Mouse (Mus musculus) Patski (cell line): Measurements from ENCODE around the gene Armh3. TPM values are rescaled to one million over a fixed set of nuclear protein-coding genes. Genes with fewer than 3 reads are reported as not detected.

Source experiments
- ATAC-seq: fragments of 100-300 bp; one replicate; pipeline ENCODE4 v1.8.0; 2021
- CTCF ChIA-PET: fragments of 350-600 bp; sonication (Branson Sonifier 250); formaldehyde crosslinking; loops from one replicate; lab custom pipeline; 2022; ENCODE audit warnings: inconsistent platforms; lab: Charles Lee
- POLR2A ChIA-PET: fragments of 350-600 bp; sonication (Branson Sonifier 250); formaldehyde crosslinking; loops from one replicate; lab custom pipeline; 2022; ENCODE audit warnings: antibody characterized with exemption, inconsistent platforms; lab: Charles Lee
- DNase-seq: peaks from one replicate; pipeline ENCODE4 v3.0.0-alpha.2; 2011; ENCODE audit warnings: low read depth, low spot score
- H3K27me3 ChIP-seq: fragments of 371-371 bp; one replicate; pipeline ENCODE4 v1.5.1; 2021
- CTCF ChIP-seq: fragments of 100-300 bp; IDR thresholded peaks from one replicate; pipeline ENCODE4 v1.5.1; 2021
- in situ Hi-C: fragments of 300-500 bp; cut with MboI; formaldehyde crosslinking; loops from 3 replicates; pipeline ENCODE4 v1.11.1; 2018; ENCODE audit warnings: low pct_unique_long_range_greater_than_20kb, mixed read lengths
- polyA plus RNA-seq: library from polyadenylated mRNA; unstranded; gene quantifications from one replicate; pipeline ENCODE4 v1.2.3, GENCODE M21; 2021

The Armh3 gene
- polyA plus RNA-seq, 1 experiment from 2014 or later, result 18.4 TPM

GRCm38 (mm10) chr19:46035971-46036370, 37.7 kb upstream of the Armh3 start:
- H3K27me3 ChIP-seq, result no peaks in the 10 kb centered on the region
- ChIA-PET POLR2A (no interaction called here), CTCF (interaction anchor here (1.2 to 2.0 kb wide), 3 partner anchors 8 to 156 kb away, joined by 3 to 8 read pairs (median 3); no protein-coding TSS in a partner anchor)
- no peak for TF ChIP-seq CTCF
- in situ Hi-C loops, result no loop called here
- no peak for ATAC-seq
- DNase-seq, result no peak

- in situ Hi-C loops, result no loop called here
- DNase-seq (no peak), ATAC-seq (no peak)
- ChIA-PET CTCF (interaction anchor here (1.4 kb wide), 1 partner anchor 20 kb away, joined by 4 read pairs; no protein-coding TSS in a partner anchor), POLR2A (no interaction called here)
- TF ChIP-seq CTCF, result no peak
- no peaks in the 10 kb centered on the region for H3K27me3 ChIP-seq
Observed at GRCm38 (mm10) chr19:46033911-46034310, 35.6 kb upstream of the Armh3 start.

- ChIA-PET CTCF (interaction anchor here (0.7 kb wide), 1 partner anchor 28 kb away, joined by 3 read pairs; no protein-coding TSS in a partner anchor), POLR2A (no interaction called here)
- in situ Hi-C loops, result no loop called here
- H3K27me3 ChIP-seq, result no peaks in the 10 kb centered on the region
- TF ChIP-seq CTCF, result no peak
- ATAC-seq, result no peak
- no peak for DNase-seq
Observed at GRCm38 (mm10) chr19:46032731-46033510, 34.6 kb upstream of the Armh3 start.

GRCm38 (mm10) chr19:46031689-46032432, 33.6 kb upstream of the Armh3 start:
- ATAC-seq, result no peak
- no peak for TF ChIP-seq CTCF
- in situ Hi-C loops, result no loop called here
- ChIA-PET CTCF (no interaction called here), POLR2A (no interaction called here)
- DNase-seq, result no peak
- H3K27me3 ChIP-seq, result no peaks in the 10 kb centered on the region

GRCm38 (mm10) chr19:46030196-46030983, 32.1 kb upstream of the Armh3 start:
- ChIA-PET POLR2A (no interaction called here), CTCF (interaction anchor here (1.5 kb wide), 1 partner anchor 9 kb away, joined by 4 read pairs; no protein-coding TSS in a partner anchor)
- DNase-seq (no peak), ATAC-seq (no peak)
- H3K27me3 ChIP-seq, result no peaks in the 10 kb centered on the region
- TF ChIP-seq CTCF, result no peak
- in situ Hi-C loops, result no loop called here

- ATAC-seq, result no peak
- no peak for TF ChIP-seq CTCF
- H3K27me3 ChIP-seq, result no peaks in the 10 kb centered on the region
- ChIA-PET CTCF (interaction anchor here (1.5 kb wide), 1 partner anchor 10 kb away, joined by 4 read pairs; no protein-coding TSS in a partner anchor), POLR2A (interaction anchor here (0.5 to 0.7 kb wide), 2 partner anchors 9 to 285 kb away, joined by 7 to 8 read pairs; no protein-coding TSS in a partner anchor)
- DNase-seq, result no peak
- in situ Hi-C loops, result no loop called here
Observed at GRCm38 (mm10) chr19:46029652-46030051, 31.4 kb upstream of the Armh3 start.

- in situ Hi-C loops, result no loop called here
- CTCF ChIA-PET, result interaction anchor here (0.8 to 2.6 kb wide), 3 partner anchors 8 to 14 kb away, joined by 4 to 8 read pairs (median 4); no protein-coding TSS in a partner anchor
- POLR2A ChIA-PET, result interaction anchor here (0.5 kb wide), 1 partner anchor 8 kb away, joined by 7 read pairs; no protein-coding TSS in a partner anchor
- no peak for TF ChIP-seq CTCF
- no peaks in the 10 kb centered on the region for H3K27me3 ChIP-seq
- ATAC-seq (no peak), DNase-seq (no peak)
Observed at GRCm38 (mm10) chr19:46028747-46029320, 30.5 kb upstream of the Armh3 start.

- CTCF ChIA-PET, result interaction anchor here (0.8 to 2.6 kb wide), 3 partner anchors 10 to 12 kb away, joined by 3 to 8 read pairs (median 5); no protein-coding TSS in a partner anchor
- in situ Hi-C loops, result no loop called here
- POLR2A ChIA-PET, result interaction anchor here (0.8 to 1.4 kb wide), 2 partner anchors 12 to 21 kb away, joined by 3 to 4 read pairs; no protein-coding TSS in a partner anchor
- DNase-seq, result no peak
- TF ChIP-seq CTCF, result no peak
- no peak for ATAC-seq
- H3K27me3 ChIP-seq, result peaks cover 2% of the 10 kb centered on the region
Observed at GRCm38 (mm10) chr19:46026567-46026966, 28.3 kb upstream of the Armh3 start.

GRCm38 (mm10) chr19:46024959-46025358, 26.7 kb upstream of the Armh3 start:
- ChIA-PET CTCF (no interaction called here), POLR2A (no interaction called here)
- H3K27me3 ChIP-seq, result peaks cover 4% of the 10 kb centered on the region
- no peak for TF ChIP-seq CTCF
- DNase-seq (no peak), ATAC-seq (no peak)
- in situ Hi-C loops, result no loop called here
